Mouse (Mus musculus) MEL (cell line): ENCODE measurements around the gene Gm20388. TPM values are rescaled to one million over a fixed set of nuclear protein-coding genes. Genes with fewer than 3 reads are reported as not detected.

Experiments used
- DNase-seq: peaks from one replicate; pipeline ENCODE4 v3.0.0; 2011; ENCODE audit warnings: low read depth, low spot score
- H3K27ac ChIP-seq: 2 replicates; pipeline ENCODE4 v1.5.1; 2012; ENCODE audit warnings: low read depth, mild to moderate bottlenecking, control low read depth, low read length, moderate library complexity; ENCODE audit not compliant: control insufficient read depth
- H3K27me3 ChIP-seq, 2 experiments: fragments of 150-350 bp in 1 of 2; sonication (generic) in 1 of 2; 2 replicates each; pipeline ENCODE4 v1.6.1; 2012; ENCODE audit warnings: low read length in 2 of 2, mild to moderate bottlenecking in 2 of 2, improper control_type of control experiment in 1 of 2, moderate library complexity in 1 of 2; ENCODE audit not compliant: insufficient read depth in 2 of 2, control insufficient read depth in 1 of 2
- H3K36me3 ChIP-seq, 2 experiments: 2 replicates each; pipeline ENCODE4 v1.6.1; 2012 to 2014; ENCODE audit warnings: low read length in 2 of 2, improper control_type of control experiment in 1 of 2, inconsistent platforms in 1 of 2, mild to moderate bottlenecking in 1 of 2; ENCODE audit not compliant: insufficient read depth in 2 of 2, control insufficient read depth in 1 of 2
- H3K4me1 ChIP-seq, 2 experiments: fragments of 150-350 bp in 1 of 2; sonication (generic) in 1 of 2; 2 replicates each; pipeline ENCODE4 v1.6.1; 2012; ENCODE audit warnings: low read length in 2 of 2, improper control_type of control experiment in 1 of 2, mild to moderate bottlenecking in 1 of 2; ENCODE audit not compliant: insufficient read depth in 2 of 2, control insufficient read depth in 1 of 2
- H3K4me3 ChIP-seq, 2 experiments: fragments of 150-350 bp in 1 of 2; sonication (generic) in 1 of 2; 2 replicates each; pipeline ENCODE4 v1.5.1; 2012; ENCODE audit warnings: low read depth in 2 of 2, low read length in 2 of 2, mild to moderate bottlenecking in 2 of 2, moderate library complexity in 2 of 2, control low read depth in 1 of 2, improper control_type of control experiment in 1 of 2; ENCODE audit not compliant: control insufficient read depth in 1 of 2, insufficient read depth in 1 of 2
- H3K79me2 ChIP-seq: 2 replicates; pipeline ENCODE4 v1.6.1; 2012; ENCODE audit warnings: mild to moderate bottlenecking, low read length, moderate library complexity; ENCODE audit not compliant: control insufficient read depth, poor library complexity, insufficient read depth
- H3K9ac ChIP-seq: 2 replicates; pipeline ENCODE4 v1.6.1; 2012; ENCODE audit warnings: low read depth, mild to moderate bottlenecking, control low read depth, low read length, moderate library complexity; ENCODE audit not compliant: control insufficient read depth, poor library complexity, severe bottlenecking
- H3K9me3 ChIP-seq: fragments of 150-350 bp; sonication (generic); replicated peaks from 2 replicates; pipeline ENCODE4 v1.6.1; 2012; ENCODE audit warnings: mild to moderate bottlenecking, low read length, improper control_type of control experiment, moderate library complexity; ENCODE audit not compliant: insufficient read depth
- CTCF ChIP-seq, 3 experiments: IDR thresholded peaks in 2 of 3; conservative IDR thresholded peaks in 1 of 3; 2 replicates each; pipeline ENCODE4 v1.5.1; 2011 to 2012; ENCODE audit warnings: low read length in 3 of 3, low read depth in 2 of 3, mild to moderate bottlenecking in 2 of 3, improper control_type of control experiment in 1 of 3, inconsistent platforms in 1 of 3, mixed read lengths in 1 of 3, moderate library complexity in 1 of 3; ENCODE audit not compliant: control insufficient read depth in 1 of 3, insufficient read depth in 1 of 3, poor library complexity in 1 of 3, severe bottlenecking in 1 of 3
- ELF1 ChIP-seq: IDR thresholded peaks from 2 replicates; pipeline ENCODE4 v1.6.1; 2014; ENCODE audit warnings: low read depth, mild to moderate bottlenecking, inconsistent platforms, low read length, improper control_type of control experiment, moderate library complexity
- EP300 ChIP-seq, 2 experiments: IDR thresholded peaks; 2 replicates each; pipeline ENCODE4 v1.6.1; 2011; ENCODE audit warnings: improper control_type of control experiment in 2 of 2, low read length in 2 of 2, low read depth in 1 of 2, mild to moderate bottlenecking in 1 of 2
- ETS1 ChIP-seq: IDR thresholded peaks from 2 replicates; pipeline ENCODE4 v1.6.1; 2012; ENCODE audit warnings: low read depth, mild to moderate bottlenecking, inconsistent platforms, low read length, improper control_type of control experiment, moderate library complexity
- GABPA ChIP-seq: IDR thresholded peaks from 2 replicates; pipeline ENCODE4 v1.6.1; 2012; ENCODE audit warnings: low read depth, mild to moderate bottlenecking, inconsistent platforms, low read length, improper control_type of control experiment, moderate library complexity
- KAT2A ChIP-seq: conservative IDR thresholded peaks from 2 replicates; pipeline ENCODE4 v1.6.1; 2012; ENCODE audit warnings: low read depth, low read length, improper control_type of control experiment, inconsistent platforms
- NELFE ChIP-seq: IDR thresholded peaks from 2 replicates; pipeline ENCODE4 v1.6.1; 2011; ENCODE audit warnings: low read depth, low read length, improper control_type of control experiment
- POLR2AphosphoS2 ChIP-seq: IDR thresholded peaks from 2 replicates; pipeline ENCODE4 v1.6.1; 2011; ENCODE audit warnings: low read length, improper control_type of control experiment
- RAD21 ChIP-seq: IDR thresholded peaks from 2 replicates; pipeline ENCODE4 v1.6.1; 2011; ENCODE audit warnings: mild to moderate bottlenecking, low read depth, low read length, improper control_type of control experiment
- RCOR1 ChIP-seq: IDR thresholded peaks from 2 replicates; pipeline ENCODE4 v1.6.1; 2012; ENCODE audit warnings: low read depth, mild to moderate bottlenecking, inconsistent platforms, low read length, improper control_type of control experiment
- TBP ChIP-seq: IDR thresholded peaks from 2 replicates; pipeline ENCODE4 v1.8.0; 2011; ENCODE audit warnings: low read depth, low read length, improper control_type of control experiment
- TCF12 ChIP-seq: IDR thresholded peaks from 2 replicates; pipeline ENCODE4 v1.6.1; 2014; ENCODE audit warnings: low read depth, mild to moderate bottlenecking, inconsistent platforms, low read length, improper control_type of control experiment, moderate library complexity
- UBTF ChIP-seq: IDR thresholded peaks from 2 replicates; pipeline ENCODE4 v1.6.1; 2012; ENCODE audit warnings: low read depth, mild to moderate bottlenecking, inconsistent platforms, low read length, improper control_type of control experiment, moderate library complexity, borderline replicate concordance; ENCODE audit not compliant: insufficient read depth
- ZC3H11A ChIP-seq: IDR thresholded peaks from 2 replicates; pipeline ENCODE4 v1.6.1; 2012; ENCODE audit warnings: low read depth, mild to moderate bottlenecking, inconsistent platforms, low read length, improper control_type of control experiment
- polyA plus RNA-seq, 2 experiments: library from polyadenylated mRNA; stranded (reverse) in 1 of 2; unstranded in 1 of 2; fragments of >175 nt in 1 of 2; fragments of >200 nt in 1 of 2; gene quantifications; 2 replicates each; pipeline versions ENCODE4 v1.2.1 to v1.2.4; 2012; ENCODE audit warnings: low replicate concordance in 2 of 2, low read depth in 1 of 2; ENCODE audit not compliant: insufficient read length in 2 of 2, insufficient read depth in 1 of 2, missing spikeins in 1 of 2
- total RNA-seq: library from RNA; depleted of rRNA; stranded (reverse); fragments of 300-350 nt; gene quantifications from 2 replicates; pipeline ENCODE4 v1.2.3, GENCODE M21; 2012

Gene Gm20388
- total and polyA plus RNA-seq, 3 experiments: 11.1 to 17.8 TPM; not detected in 1

GRCm38 (mm10) chr8:120091032-120091431 is 180.4 kb downstream of the Gm20388 start:
- DNase-seq: no peak

GRCm38 (mm10) chr8:120093103-120093502 is 182.5 kb downstream of the Gm20388 start:
- Histone ChIP-seq H3K9me3 (no peaks in the 10 kb centered on the region), H3K4me3 (no peak overlapping the region), H3K27me3 (no peaks in the 10 kb centered on the region), H3K27ac (no peak overlapping the region), H3K9ac (no peak overlapping the region), H3K4me1 (no peaks in the 10 kb centered on the region), H3K79me2 (no peaks in the 10 kb centered on the region; the same call in 1 of the 2 replicates), H3K36me3 (no peaks in the 10 kb centered on the region; a peak in 1 of 4 replicates)
- DNase-seq: no peak
- TF ChIP-seq RAD21 (no peak), UBTF (no peak), EP300 (IDR thresholded peaks at IDR 0.05; ENCODE audit: low read depth in 1 of 2, low read length in 2 of 2) (no peak), RCOR1 (no peak), NELFE (no peak), ZC3H11A (no peak), CTCF (IDR thresholded peaks at IDR 0.05 in 2 of 3, conservative IDR thresholded peaks at IDR 0.05 in 1 of 3; ENCODE audit: control insufficient read depth in 1 of 3, insufficient read depth in 1 of 3, low read depth in 2 of 3, low read length in 3 of 3, poor library complexity in 1 of 3, severe bottlenecking in 1 of 3) (no peak), TBP (no peak), GABPA (no peak), ELF1 (no peak), KAT2A (no peak), TCF12 (no peak)

More at GRCm38 (mm10) chr8:120091032-120091431, 180.4 kb downstream of the Gm20388 start:
- H3K4me3 ChIP-seq: no peak overlapping the region
- no peaks in the 10 kb centered on the region; a peak in 1 of 4 replicates for H3K36me3 ChIP-seq
- H3K79me2 ChIP-seq: no peaks in the 10 kb centered on the region
- no peaks in the 10 kb centered on the region for H3K4me1 ChIP-seq
- no peak overlapping the region for H3K27ac ChIP-seq
- TF ChIP-seq POLR2AphosphoS2 (no peak), ETS1 (no peak)
- no peaks in the 10 kb centered on the region for H3K9me3 ChIP-seq
- no peak overlapping the region for H3K9ac ChIP-seq
- H3K27me3 ChIP-seq: no peaks in the 10 kb centered on the region

GRCm38 (mm10) chr8:120094801-120095200 is 184.2 kb downstream of the Gm20388 start:
- TF ChIP-seq CTCF (IDR thresholded peaks at IDR 0.05 in 2 of 3, conservative IDR thresholded peaks at IDR 0.05 in 1 of 3; ENCODE audit: control insufficient read depth in 1 of 3, insufficient read depth in 1 of 3, low read depth in 2 of 3, low read length in 3 of 3, poor library complexity in 1 of 3, severe bottlenecking in 1 of 3): no peak
- peak; percentile 79; the same call in 1 of the 2 replicates for TF ChIP-seq TBP
- TF ChIP-seq RAD21: no peak
- TF ChIP-seq, all 39 proteins: peak for 1
- no peaks in the 10 kb centered on the region for H3K4me1 ChIP-seq
- H3K36me3 ChIP-seq: no peaks in the 10 kb centered on the region; a peak in 1 of 4 replicates
- H3K9ac ChIP-seq: no peak overlapping the region
- no peak overlapping the region for H3K4me3 ChIP-seq
- no peaks in the 10 kb centered on the region for H3K9me3 ChIP-seq
- no peaks in the 10 kb centered on the region for H3K27me3 ChIP-seq
- peak; percentile 26 for DNase-seq
- no peak overlapping the region for H3K27ac ChIP-seq
- H3K79me2 ChIP-seq: peaks cover 4% of the 10 kb centered on the region; the same call in 1 of the 2 replicates
